Mouse (Mus musculus): Measurements from ENCODE around the gene Pkd2.

The Pkd2 gene

DNA sequence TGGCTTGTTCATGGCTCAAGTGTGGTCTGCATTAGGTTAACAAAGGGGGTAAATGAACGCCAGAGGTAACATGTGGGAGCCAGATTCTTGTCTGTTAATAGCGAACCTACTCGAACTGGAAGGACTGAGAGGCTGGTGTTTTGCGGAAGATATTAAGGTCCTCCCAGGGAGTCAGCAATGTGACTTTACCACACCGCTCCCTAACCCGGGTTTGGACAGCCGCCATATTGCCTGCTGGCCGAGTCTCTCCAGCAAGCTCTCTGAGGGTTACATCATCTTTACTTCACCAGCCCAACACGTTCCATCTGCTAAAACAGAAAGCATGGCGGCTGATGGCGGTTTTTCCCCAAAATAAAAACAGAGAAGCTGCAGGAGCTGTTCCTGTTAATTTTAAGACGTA lies 6.5 kb downstream of the Pkd2 start:
- peak; percentile 72 for DNase-seq (ENCODE audit: low read depth, low spot score)

DNA sequence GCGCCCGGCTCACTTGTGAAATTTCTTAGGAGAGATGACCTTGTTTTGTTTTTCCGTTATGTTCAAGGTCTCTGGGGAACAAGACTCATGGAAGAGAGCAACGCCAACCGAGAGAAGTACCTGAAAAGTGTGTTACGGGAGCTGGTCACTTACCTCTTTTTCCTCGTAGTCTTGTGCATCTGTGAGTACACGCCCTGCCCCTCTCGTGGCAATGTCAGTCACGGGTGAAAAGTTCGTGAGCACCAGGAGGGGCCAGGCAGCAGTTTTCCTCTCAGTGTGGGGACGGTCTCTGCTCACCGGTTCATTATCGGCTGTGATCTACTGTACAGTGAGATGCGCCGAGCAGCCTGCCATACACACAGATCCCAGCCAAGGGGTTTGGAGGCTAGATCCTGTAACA lies 7.6 kb downstream of the Pkd2 start:
- peak; percentile 59 for DNase-seq (ENCODE audit: low read depth, low spot score)

DNA sequence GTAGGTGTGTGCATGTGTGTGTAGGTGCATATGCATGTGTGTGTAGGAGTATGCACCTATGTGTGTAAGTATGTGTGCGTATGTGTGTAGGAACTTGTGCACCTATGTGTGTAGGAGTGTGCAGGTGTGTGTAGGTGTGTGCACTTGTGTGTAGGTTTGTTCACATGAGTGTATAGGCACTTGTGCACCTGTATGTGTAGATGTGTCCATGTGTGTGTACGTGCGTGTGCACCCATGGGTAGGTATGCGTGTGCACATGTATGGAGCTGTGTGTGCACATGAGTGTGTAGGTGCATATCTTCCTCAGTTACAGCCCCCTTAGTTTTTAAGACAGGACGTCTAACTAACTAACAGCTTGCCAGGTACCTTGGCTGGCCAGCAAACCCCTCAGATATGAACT lies 9.3 kb downstream of the Pkd2 start:
- DNase-seq (ENCODE audit: low read depth, low spot score) = no peak

GRCm38 (mm10) chr5:104470981-104471391 lies 11.7 kb downstream of the Pkd2 start:
- DNase-seq (ENCODE audit: low read depth, low spot score) = no peak

GRCm38 (mm10) chr5:104472371-104472770 lies 13.1 kb downstream of the Pkd2 start:
- peak; percentile 67 for DNase-seq (ENCODE audit: low read depth, low spot score)

- DNase-seq (ENCODE audit: low read depth, low spot score) = no peak
Observed at GRCm38 (mm10) chr5:104480367-104480766, 21.1 kb downstream of the Pkd2 start.

DNA sequence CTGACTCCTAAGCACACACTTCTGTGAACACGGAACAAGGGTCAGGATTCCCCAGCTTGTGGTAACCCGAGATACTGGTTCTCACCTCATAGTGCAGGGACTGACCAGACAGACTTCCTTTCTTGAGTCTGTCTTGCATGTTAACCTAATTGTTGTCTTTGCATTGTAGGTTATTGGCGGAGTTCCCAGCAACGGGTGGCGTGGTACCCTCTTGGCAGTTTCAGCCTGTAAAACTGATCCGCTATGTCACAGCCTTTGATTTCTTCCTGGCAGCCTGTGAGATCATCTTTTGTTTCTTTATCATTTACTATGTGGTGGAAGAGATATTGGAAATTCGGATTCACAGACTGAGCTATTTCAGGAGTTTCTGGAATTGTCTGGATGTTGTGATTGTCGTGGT lies 23.6 kb downstream of the Pkd2 start:
- DNase-seq (ENCODE audit: low read depth, low spot score) = no peak

DNA sequence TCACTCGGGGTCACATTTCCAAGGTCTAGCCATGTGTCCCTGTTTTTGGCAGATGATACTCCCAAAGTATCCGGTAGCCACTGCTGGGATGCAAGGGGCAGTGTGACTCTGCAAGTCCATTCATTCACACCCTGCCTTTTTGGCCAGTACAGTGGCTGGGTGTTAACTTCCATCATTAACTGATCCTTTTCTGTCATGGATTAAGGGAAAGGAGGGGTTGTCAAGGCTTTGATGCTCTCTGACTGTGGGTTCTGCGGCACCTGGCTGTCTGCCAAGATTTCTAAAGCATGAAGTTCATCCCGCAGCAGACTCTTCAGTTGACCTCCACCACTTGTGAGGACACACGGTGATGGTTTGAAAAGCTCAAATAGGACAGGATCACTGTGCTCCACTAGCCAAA lies 32.3 kb downstream of the Pkd2 start:
- peak; percentile 23 for DNase-seq (ENCODE audit: low read depth, low spot score)

DNA sequence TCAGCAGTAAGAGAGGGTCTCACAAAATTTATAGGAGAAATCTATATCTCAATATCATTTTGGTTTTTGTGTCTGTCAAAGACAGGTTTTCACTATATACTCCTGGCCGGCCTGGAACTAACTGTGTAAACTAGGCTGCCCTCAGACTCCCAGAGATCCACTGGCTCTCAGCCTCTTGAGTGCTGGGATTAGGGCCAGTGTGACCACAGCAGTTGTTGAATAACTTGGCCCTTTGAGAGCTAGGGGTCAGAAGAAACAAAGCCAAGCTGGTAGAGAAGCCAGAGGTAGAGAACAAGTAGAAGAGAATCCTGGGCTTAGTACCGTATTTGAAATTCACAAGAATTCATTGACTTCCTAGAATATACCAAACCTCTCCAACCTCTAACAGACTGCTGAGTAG lies 45.6 kb downstream of the Pkd2 start:
- no peak for DNase-seq (ENCODE audit: low read depth, low spot score)

- no peak for DNase-seq (ENCODE audit: low read depth, low spot score)
Observed at GRCm38 (mm10) chr5:104507829-104508194, 48.6 kb downstream of the Pkd2 start.

GRCm38 (mm10) chr5:104508195-104508891 lies 49.1 kb downstream of the Pkd2 start, which contains the start of gene BC005561:
Gene BC005561 (plus strand): TSS chr5:104508352.
- peak; percentile 92 for DNase-seq (ENCODE audit: low read depth, low spot score)

DNA sequence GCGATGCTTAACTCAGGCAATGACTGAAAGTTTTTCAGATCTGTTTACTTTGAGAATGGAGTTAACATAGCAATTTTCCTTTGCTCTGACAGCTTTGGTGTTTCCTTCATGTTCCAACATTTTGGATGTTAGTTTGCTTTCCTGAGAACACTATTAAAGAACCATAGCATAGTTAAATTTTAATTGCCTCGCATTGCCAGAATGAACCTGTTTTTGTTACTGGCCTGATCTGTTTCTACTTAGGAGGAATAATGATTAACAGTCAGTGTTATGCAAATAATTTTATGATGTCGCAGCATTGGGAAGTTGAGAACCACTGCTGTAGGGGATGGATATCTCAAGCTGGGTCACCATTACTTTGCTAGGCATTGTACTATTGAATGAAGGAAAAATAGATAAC lies 52.0 kb downstream of the Pkd2 start:
- DNase-seq (ENCODE audit: low read depth, low spot score) = no peak

DNA sequence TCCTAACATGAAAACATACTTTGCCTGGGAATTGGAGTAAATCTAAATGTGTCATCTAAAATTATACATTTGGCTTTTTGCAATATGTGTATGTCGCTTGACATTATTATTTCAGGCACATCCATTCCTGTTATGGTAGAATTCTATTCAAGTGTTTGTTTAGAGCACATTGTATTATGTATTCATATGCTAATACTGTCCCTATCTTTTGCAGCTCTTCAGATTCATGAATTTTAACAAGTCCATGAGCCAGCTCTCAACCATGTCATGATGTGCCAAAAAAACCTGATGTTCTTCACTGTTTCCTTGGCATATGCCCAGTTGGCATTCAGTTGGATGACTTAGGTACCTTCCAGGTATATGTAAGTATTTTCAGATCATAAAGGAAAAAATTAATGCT lies 79.4 kb downstream of the Pkd2 start:
- no peak for DNase-seq (ENCODE audit: low read depth, low spot score)

GRCm38 (mm10) chr5:104539331-104539730 lies 80.1 kb downstream of the Pkd2 start:
- no peak for DNase-seq (ENCODE audit: low read depth, low spot score)

Data from ZHBTc4 (cell line).